Mouse (Mus musculus): Measurements from ENCODE around the gene Plekhm2. TPM values are rescaled to one million over a fixed set of nuclear protein-coding genes. Genes with fewer than 3 reads are reported as not detected.
A peak's percentile ranks its signal among the peaks of the same experiment; 100 is the strongest.

Gene Plekhm2
- total RNA-seq, 2 experiments from 2014 or later = 11.1 to 14.9 TPM

GRCm38 (mm10) chr4:141663122-141663931, 1.4 kb downstream of the Plekhm2 start:
- ATAC-seq (ENCODE audit: poor library complexity, severe bottlenecking) = peak; percentile 20

GRCm38 (mm10) chr4:141660884-141661283, 3.8 kb downstream of the Plekhm2 start:
- ATAC-seq (ENCODE audit: poor library complexity, severe bottlenecking) = no peak

GRCm38 (mm10) chr4:141659739-141660138, 5.0 kb downstream of the Plekhm2 start:
- ATAC-seq (ENCODE audit: poor library complexity, severe bottlenecking) = no peak

- no peak for ATAC-seq (ENCODE audit: poor library complexity, severe bottlenecking)
Measured at GRCm38 (mm10) chr4:141658846-141659484, 5.7 kb downstream of the Plekhm2 start.

GRCm38 (mm10) chr4:141656932-141657331, 7.8 kb downstream of the Plekhm2 start:
- no peak for ATAC-seq (ENCODE audit: poor library complexity, severe bottlenecking)

- ATAC-seq (ENCODE audit: poor library complexity, severe bottlenecking) = peak; percentile 95
Measured at GRCm38 (mm10) chr4:141655908-141656608, 8.6 kb downstream of the Plekhm2 start.

GRCm38 (mm10) chr4:141654509-141654908, 10.2 kb downstream of the Plekhm2 start:
- ATAC-seq (ENCODE audit: poor library complexity, severe bottlenecking) = no peak

GRCm38 (mm10) chr4:141653813-141654212, 10.9 kb downstream of the Plekhm2 start:
- no peak for ATAC-seq (ENCODE audit: poor library complexity, severe bottlenecking)

GRCm38 (mm10) chr4:141653044-141653443, 11.7 kb downstream of the Plekhm2 start:
- no peak for ATAC-seq (ENCODE audit: poor library complexity, severe bottlenecking)

GRCm38 (mm10) chr4:141651944-141652343, 12.8 kb downstream of the Plekhm2 start:
- ATAC-seq (ENCODE audit: poor library complexity, severe bottlenecking) = no peak

- no peak for ATAC-seq (ENCODE audit: poor library complexity, severe bottlenecking)
Measured at GRCm38 (mm10) chr4:141651286-141651685, 13.4 kb downstream of the Plekhm2 start.

- no peak for ATAC-seq (ENCODE audit: poor library complexity, severe bottlenecking)
Measured at GRCm38 (mm10) chr4:141649244-141649643, 15.5 kb downstream of the Plekhm2 start.

- no peak for ATAC-seq (ENCODE audit: poor library complexity, severe bottlenecking)
Measured at GRCm38 (mm10) chr4:141648262-141648661, 16.4 kb downstream of the Plekhm2 start.

GRCm38 (mm10) chr4:141647187-141647586, 17.5 kb downstream of the Plekhm2 start:
- ATAC-seq (ENCODE audit: poor library complexity, severe bottlenecking) = no peak

GRCm38 (mm10) chr4:141645988-141646387, 18.7 kb downstream of the Plekhm2 start:
- ATAC-seq (ENCODE audit: poor library complexity, severe bottlenecking) = peak; percentile 51; the same call in 1 of the 2 replicates

GRCm38 (mm10) chr4:141643118-141643855, 21.4 kb downstream of the Plekhm2 start:
- no peak for ATAC-seq (ENCODE audit: poor library complexity, severe bottlenecking)

- no peak for ATAC-seq (ENCODE audit: poor library complexity, severe bottlenecking)
Measured at GRCm38 (mm10) chr4:141641961-141642811, 22.5 kb downstream of the Plekhm2 start.

- no peak for ATAC-seq (ENCODE audit: poor library complexity, severe bottlenecking)
Measured at GRCm38 (mm10) chr4:141641353-141641771, 23.3 kb downstream of the Plekhm2 start.

- ATAC-seq (ENCODE audit: poor library complexity, severe bottlenecking) = no peak
Measured at GRCm38 (mm10) chr4:141639474-141639873, 25.2 kb downstream of the Plekhm2 start.

- no peak for ATAC-seq (ENCODE audit: poor library complexity, severe bottlenecking)
Measured at GRCm38 (mm10) chr4:141636693-141637092, 28.0 kb downstream of the Plekhm2 start.

All from megakaryocyte, adult 5-6 weeks (primary cell).